Mouse (Mus musculus): ENCODE measurements around the gene Mettl7a3. TPM values are rescaled to one million over a fixed set of nuclear protein-coding genes. Genes with fewer than 3 reads are reported as not detected.

Mettl7a3 gene
- polyA plus RNA-seq (2017; shearing (Covaris generic)): under 1 TPM; 0.11 to 0.82 TPM

GRCm38 (mm10) chr15:100334629-100335028 is at the start of gene Mettl7a3:
Mettl7a3 (plus strand) TSS chr15:100334929.

GRCm38 (mm10) chr15:100304019-100304991 is 30.4 kb upstream of the Mettl7a3 start, which contains the start of gene Mettl7a1:
Mettl7a1 (plus strand) TSS chr15:100304140.

GRCm38 (mm10) chr15:100352711-100353250 is 18.1 kb downstream of the Mettl7a3 start, which contains the start of the genes Methig1 and Mettl7a2:
Methig1 (plus strand) TSS chr15:100353149.
Mettl7a2 (plus strand) TSS chr15:100353200.

GRCm38 (mm10) chr15:100364242-100364641 is 29.5 kb downstream of the Mettl7a3 start, which contains the start of gene Higd1c:
Higd1c (plus strand) TSS chr15:100364542.

Other genes with a start within 250 kb of the Mettl7a3 start
- 10 to 100 TPM; 47.5 to 63.5 TPM for gene Atf1, start 107.1 kb upstream of the Mettl7a3 start, polyA plus RNA-seq (2017; shearing (Covaris generic))
- gene Tmprss12, start 54.1 kb upstream of the Mettl7a3 start, polyA plus RNA-seq (2017; shearing (Covaris generic)): 1 to 10 TPM in 1 of 2 experiments, under 1 TPM in 1; 0.11 to 1.0 TPM
- gene Mettl7a1, start 30.8 kb upstream of the Mettl7a3 start, polyA plus RNA-seq (2017; shearing (Covaris generic)): 10 to 100 TPM in 1 of 2 experiments, 1 to 10 TPM in 1; 8.0 to 10.4 TPM
- gene Methig1, start 18.2 kb downstream of the Mettl7a3 start, polyA plus RNA-seq (2017; shearing (Covaris generic)): 1 to 10 TPM in 1 of 2 experiments, not detected in 1; 1.9 TPM
- gene Mettl7a2, start 18.3 kb downstream of the Mettl7a3 start, polyA plus RNA-seq (2017; shearing (Covaris generic)): not detected
- gene Higd1c, start 29.6 kb downstream of the Mettl7a3 start, polyA plus RNA-seq (2017; shearing (Covaris generic)): under 1 TPM in 1 of 2 experiments, not detected in 1; 0.78 TPM
- 1 to 10 TPM in 1 of 2 experiments, under 1 TPM in 1; 0.68 to 2.5 TPM for gene Gm5475, start 87.2 kb downstream of the Mettl7a3 start, polyA plus RNA-seq (2017; shearing (Covaris generic))
- gene Slc11a2, start 90.1 kb downstream of the Mettl7a3 start, polyA plus RNA-seq (2017; shearing (Covaris generic)): 10 to 100 TPM; 23.2 to 36.7 TPM
- gene Letmd1, start 134.1 kb downstream of the Mettl7a3 start, polyA plus RNA-seq (2017; shearing (Covaris generic)): 10 to 100 TPM; 38.1 to 40.7 TPM
- 1 to 10 TPM; 4.3 to 8.5 TPM for gene Csrnp2, start 160.6 kb downstream of the Mettl7a3 start, polyA plus RNA-seq (2017; shearing (Covaris generic))
- gene Tfcp2, start 217.1 kb downstream of the Mettl7a3 start, polyA plus RNA-seq (2017; shearing (Covaris generic)): 10 to 100 TPM in 1 of 2 experiments, 1 to 10 TPM in 1; 10.0 to 10.5 TPM

Measured in inflammation-experienced regulatory T-cells (primary cell).